Mouse (Mus musculus): ENCODE measurements around the gene Grin2a.

Gene Grin2a

GRCm38 (mm10) chr16:9742443-9742842, 252.9 kb downstream of the Grin2a start:
- DNase-seq: no peak

- no peak for DNase-seq
Observed at GRCm38 (mm10) chr16:9738679-9739078, 256.7 kb downstream of the Grin2a start.

GRCm38 (mm10) chr16:9737131-9737530, 258.2 kb downstream of the Grin2a start:
- DNase-seq: no peak

GRCm38 (mm10) chr16:9735365-9736080, 259.8 kb downstream of the Grin2a start:
- no peak for DNase-seq

GRCm38 (mm10) chr16:9727603-9728002, 267.8 kb downstream of the Grin2a start:
- no peak for DNase-seq

GRCm38 (mm10) chr16:9725578-9726113, 269.7 kb downstream of the Grin2a start:
- DNase-seq: no peak

GRCm38 (mm10) chr16:9711398-9711797, 284.0 kb downstream of the Grin2a start:
- DNase-seq: no peak

GRCm38 (mm10) chr16:9709921-9710320, 285.4 kb downstream of the Grin2a start:
- no peak for DNase-seq

- DNase-seq: no peak
Observed at GRCm38 (mm10) chr16:9697141-9697540, 298.2 kb downstream of the Grin2a start.

GRCm38 (mm10) chr16:9694081-9694480, 301.3 kb downstream of the Grin2a start:
- no peak for DNase-seq

- no peak for DNase-seq
Observed at GRCm38 (mm10) chr16:9688523-9689140, 306.7 kb downstream of the Grin2a start.

- DNase-seq: no peak
Observed at GRCm38 (mm10) chr16:9680572-9680971, 314.8 kb downstream of the Grin2a start.

- DNase-seq: no peak
Observed at GRCm38 (mm10) chr16:9679994-9680393, 315.4 kb downstream of the Grin2a start.

- no peak for DNase-seq
Observed at GRCm38 (mm10) chr16:9678750-9679149, 316.6 kb downstream of the Grin2a start.

GRCm38 (mm10) chr16:9672390-9672789, 323.0 kb downstream of the Grin2a start:
- DNase-seq: no peak

- DNase-seq: no peak
Observed at GRCm38 (mm10) chr16:9671222-9671621, 324.1 kb downstream of the Grin2a start.

GRCm38 (mm10) chr16:9670750-9671161, 324.6 kb downstream of the Grin2a start:
- no peak for DNase-seq

- no peak for DNase-seq
Observed at GRCm38 (mm10) chr16:9665896-9666295, 329.5 kb downstream of the Grin2a start.

- DNase-seq: no peak
Observed at GRCm38 (mm10) chr16:9664060-9664459, 331.3 kb downstream of the Grin2a start.

- DNase-seq: no peak
Observed at GRCm38 (mm10) chr16:9663508-9663907, 331.9 kb downstream of the Grin2a start.

GRCm38 (mm10) chr16:9625652-9626444, 369.5 kb downstream of the Grin2a start:
- no peak for DNase-seq

GRCm38 (mm10) chr16:9624346-9624745, 371.0 kb downstream of the Grin2a start:
- no peak for DNase-seq

GRCm38 (mm10) chr16:9618206-9618605, 377.2 kb downstream of the Grin2a start:
- no peak for DNase-seq

- DNase-seq: no peak
Observed at GRCm38 (mm10) chr16:9617215-9617614, 378.1 kb downstream of the Grin2a start.
